Mouse (Mus musculus): ENCODE measurements at regions not wholly inside any gene's neighbourhood (a gene's known extent, or its start where the extent isn't known, plus 50 kb on each side); places are given as distances from the start of the nearest gene placed in this dataset.

GRCm38 (mm10) chr12:65513070-65513469 lies 287.8 kb downstream of the Wdr20rt start:
- H3K27me3 ChIP-seq (ENCODE audit: insufficient read depth, poor library complexity, severe bottlenecking), result no peaks in the 10 kb centered on the region
- H3K27ac ChIP-seq, result no peak overlapping the region
- H3K4me3 ChIP-seq, result no peak overlapping the region
- peak; percentile 3 for DNase-seq (ENCODE audit: low spot score)
- no peaks in the 10 kb centered on the region for H3K36me3 ChIP-seq
- peaks cover 6% of the 10 kb centered on the region; the same call in 1 of the 2 replicates for H3K9me3 ChIP-seq
- 59% methylated on average over 1 of the region's 1 CpGs for WGBS
- H3K4me1 ChIP-seq (replicated peaks), result no peaks in the 10 kb centered on the region

DNA sequence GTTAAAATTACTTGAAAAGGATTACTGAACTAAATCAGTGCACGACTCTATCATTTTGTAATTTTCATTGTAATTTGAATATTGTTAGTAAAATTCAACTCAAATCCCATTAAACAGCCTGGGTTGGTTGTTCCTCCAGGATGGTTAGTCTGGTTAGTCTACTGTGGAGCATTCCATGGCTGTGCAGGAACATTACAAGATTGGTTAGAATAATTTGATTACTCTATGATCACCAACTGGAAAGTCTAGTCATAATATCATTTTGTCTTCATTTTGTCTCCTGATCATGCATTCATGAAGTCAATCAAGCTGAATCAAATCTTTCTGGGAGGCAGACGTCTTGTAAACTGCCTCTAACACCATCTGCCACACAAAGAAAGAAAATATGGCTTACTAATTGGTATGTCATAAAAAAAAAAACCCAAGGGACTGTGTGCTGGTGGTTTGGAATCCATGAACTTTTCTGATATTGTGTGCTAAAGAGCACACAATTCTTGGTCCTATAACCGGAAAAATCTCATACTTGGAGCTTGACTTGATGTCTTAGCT lies 308.9 kb downstream of the Wdr20rt start:
- DNase-seq (ENCODE audit: low spot score), result no peak
- H3K9me3 ChIP-seq, result no peaks in the 10 kb centered on the region
- no peaks in the 10 kb centered on the region for H3K4me1 ChIP-seq (replicated peaks)
- H3K4me3 ChIP-seq, result no peak overlapping the region
- H3K36me3 ChIP-seq, result no peaks in the 10 kb centered on the region
- 80% methylated on average over 3 of the region's 3 CpGs for WGBS
- H3K27ac ChIP-seq, result no peak overlapping the region
- no peaks in the 10 kb centered on the region for H3K27me3 ChIP-seq (ENCODE audit: insufficient read depth, poor library complexity, severe bottlenecking)

DNA sequence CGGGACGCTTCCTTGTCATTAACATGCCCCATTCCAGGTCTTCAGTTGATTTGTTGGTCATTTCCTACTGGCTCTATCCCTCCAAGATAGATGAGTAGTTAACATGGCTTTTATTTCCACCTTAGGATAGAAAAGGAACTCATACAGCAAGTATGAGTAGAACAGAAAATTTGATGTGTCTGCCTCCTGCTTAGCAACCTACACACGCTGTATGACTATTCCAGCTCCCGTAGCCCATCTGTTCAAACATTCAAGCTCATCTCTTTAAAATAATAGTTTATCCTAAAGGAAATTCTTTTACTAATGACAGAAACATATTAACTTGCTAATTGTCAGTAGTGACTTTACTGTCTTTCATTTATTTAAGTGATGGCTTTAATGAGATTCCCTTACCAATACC lies 323.0 kb downstream of the Wdr20rt start:
- WGBS, result 90% methylated on average over 4 of the region's 4 CpGs
- no peak for DNase-seq (ENCODE audit: low spot score)
- no peaks in the 10 kb centered on the region for H3K27me3 ChIP-seq (ENCODE audit: insufficient read depth, poor library complexity, severe bottlenecking)
- H3K36me3 ChIP-seq, result no peaks in the 10 kb centered on the region
- H3K27ac ChIP-seq, result no peak overlapping the region
- no peaks in the 10 kb centered on the region for H3K4me1 ChIP-seq (replicated peaks)
- no peak overlapping the region for H3K4me3 ChIP-seq
- H3K9me3 ChIP-seq, result no peaks in the 10 kb centered on the region

DNA sequence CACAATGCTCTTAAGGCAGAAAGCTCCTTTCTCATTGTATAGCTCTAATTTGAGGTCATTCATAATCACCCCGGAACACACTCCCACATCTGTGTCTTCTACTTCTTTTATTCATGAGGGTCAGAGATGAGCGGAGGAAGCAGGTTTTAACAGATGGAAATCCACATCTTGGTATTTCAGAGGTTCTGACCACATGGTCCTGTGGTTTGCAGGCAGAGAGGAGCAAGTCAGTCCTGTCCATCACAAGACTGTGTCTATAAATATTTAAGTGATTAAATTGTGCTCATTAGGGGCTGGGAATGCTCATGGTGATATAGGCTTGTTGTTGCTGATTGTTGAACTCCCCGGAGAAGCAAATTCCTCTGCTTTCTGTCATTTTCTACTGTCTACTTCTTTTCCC lies 326.9 kb downstream of the Wdr20rt start:
- no peaks in the 10 kb centered on the region for H3K36me3 ChIP-seq
- whole genome bisulfite sequencing, result 71% methylated on average over 3 of the region's 3 CpGs
- no peaks in the 10 kb centered on the region for H3K9me3 ChIP-seq
- no peak overlapping the region for H3K4me3 ChIP-seq
- no peak overlapping the region for H3K27ac ChIP-seq
- no peaks in the 10 kb centered on the region for H3K27me3 ChIP-seq (ENCODE audit: insufficient read depth, poor library complexity, severe bottlenecking)
- H3K4me1 ChIP-seq (replicated peaks), result no peaks in the 10 kb centered on the region
- DNase-seq (ENCODE audit: low spot score), result no peak

- no peak for DNase-seq (ENCODE audit: low spot score)
- Histone ChIP-seq H3K4me3 (no peak overlapping the region), H3K9me3 (no peaks in the 10 kb centered on the region), H3K36me3 (no peaks in the 10 kb centered on the region), H3K27ac (no peak overlapping the region), H3K27me3 (ENCODE audit: insufficient read depth, poor library complexity, severe bottlenecking) (no peaks in the 10 kb centered on the region), H3K4me1 (replicated peaks) (no peaks in the 10 kb centered on the region)
- 89% methylated on average over 6 of the region's 6 CpGs for WGBS
Observed at GRCm38 (mm10) chr12:65559036-65559435, 333.7 kb downstream of the Wdr20rt start.

DNA sequence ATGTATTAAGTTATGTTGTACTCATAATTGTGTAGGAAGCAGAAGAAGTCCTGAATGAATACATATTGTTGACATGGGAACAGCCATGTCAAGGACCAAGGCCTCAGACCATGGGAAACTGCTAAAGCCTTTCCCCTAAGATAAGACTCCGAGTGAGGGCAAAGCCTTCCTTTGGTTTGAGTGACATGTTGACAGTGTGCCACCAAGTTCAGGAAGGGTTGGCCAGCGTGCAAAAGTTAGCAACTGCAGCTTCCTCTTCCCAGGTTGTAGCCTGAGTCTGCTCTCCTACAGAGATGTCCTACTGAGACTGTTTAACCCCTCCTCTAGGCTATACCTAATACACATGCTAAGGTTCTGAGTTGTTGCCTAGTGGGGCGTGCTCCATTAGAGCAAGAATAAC lies 334.5 kb downstream of the Wdr20rt start:
- H3K27me3 ChIP-seq (ENCODE audit: insufficient read depth, poor library complexity, severe bottlenecking), result no peaks in the 10 kb centered on the region
- H3K4me3 ChIP-seq, result no peak overlapping the region
- no peak for DNase-seq (ENCODE audit: low spot score)
- H3K36me3 ChIP-seq, result no peaks in the 10 kb centered on the region
- no peaks in the 10 kb centered on the region for H3K9me3 ChIP-seq
- H3K4me1 ChIP-seq (replicated peaks), result no peaks in the 10 kb centered on the region
- WGBS, result 81% methylated on average over 3 of the region's 3 CpGs
- H3K27ac ChIP-seq, result no peak overlapping the region

- Histone ChIP-seq H3K9me3 (no peaks in the 10 kb centered on the region), H3K4me3 (no peak overlapping the region), H3K36me3 (no peaks in the 10 kb centered on the region), H3K27ac (no peak overlapping the region), H3K27me3 (ENCODE audit: insufficient read depth, poor library complexity, severe bottlenecking) (no peaks in the 10 kb centered on the region), H3K4me1 (replicated peaks) (no peaks in the 10 kb centered on the region)
- WGBS, result 88% methylated on average over 1 of the region's 1 CpGs
- DNase-seq (ENCODE audit: low spot score), result no peak
Observed at GRCm38 (mm10) chr12:65571633-65572032, 346.3 kb downstream of the Wdr20rt start.

- DNase-seq (ENCODE audit: low spot score), result no peak
- Histone ChIP-seq H3K27ac (no peak overlapping the region), H3K4me3 (no peak overlapping the region), H3K27me3 (ENCODE audit: insufficient read depth, poor library complexity, severe bottlenecking) (no peaks in the 10 kb centered on the region), H3K36me3 (no peaks in the 10 kb centered on the region), H3K4me1 (replicated peaks) (no peaks in the 10 kb centered on the region), H3K9me3 (no peaks in the 10 kb centered on the region)
- 33% methylated on average over 1 of the region's 1 CpGs for WGBS
Observed at GRCm38 (mm10) chr12:65593559-65593958, 368.2 kb downstream of the Wdr20rt start.

DNA sequence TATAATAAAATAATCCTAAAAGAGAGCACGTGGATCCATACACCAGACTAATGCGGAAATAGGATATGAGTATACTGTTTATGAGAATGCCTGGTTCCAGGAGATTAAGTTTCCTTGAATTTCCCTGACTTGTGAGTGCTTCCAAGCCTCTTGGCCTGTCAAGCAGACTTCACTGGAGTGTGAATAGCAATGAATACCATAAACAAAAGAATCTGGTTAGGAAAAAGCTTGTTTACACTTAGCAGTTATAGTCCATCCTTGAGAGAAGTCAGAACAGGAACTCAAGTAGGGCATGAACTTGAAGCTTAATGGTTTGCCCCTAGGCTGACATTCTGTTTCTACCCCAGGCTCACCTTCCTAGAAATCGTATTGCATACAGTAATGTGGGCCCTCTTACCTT lies 368.8 kb downstream of the Wdr20rt start:
- 89% methylated on average over 3 of the region's 3 CpGs for WGBS
- Histone ChIP-seq H3K9me3 (no peaks in the 10 kb centered on the region), H3K36me3 (no peaks in the 10 kb centered on the region)

DNA sequence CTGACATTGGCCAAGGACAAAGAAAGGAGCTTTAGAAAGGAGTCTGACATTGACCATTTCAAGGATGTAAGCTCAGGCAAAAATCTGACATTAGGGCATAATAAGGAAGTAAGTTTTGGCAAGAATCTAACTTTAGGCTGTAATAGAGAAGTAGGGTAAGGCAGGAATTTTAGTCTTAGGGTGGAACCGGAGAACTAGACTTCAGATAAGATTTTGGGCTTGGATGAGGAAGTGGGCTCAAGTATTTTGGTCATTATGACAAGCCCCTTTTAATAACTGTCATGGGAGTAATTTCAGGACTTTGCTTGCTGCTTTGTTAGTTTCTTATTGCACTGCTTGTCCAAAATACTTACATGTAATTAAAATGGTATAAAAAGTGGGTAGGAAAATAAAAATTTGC lies 418.9 kb downstream of the Wdr20rt start:
- WGBS, result 93% methylated on average over 1 of the region's 1 CpGs
- H3K27ac ChIP-seq, result no peak overlapping the region
- no peaks in the 10 kb centered on the region for H3K27me3 ChIP-seq (ENCODE audit: insufficient read depth, poor library complexity, severe bottlenecking)
- H3K36me3 ChIP-seq, result no peaks in the 10 kb centered on the region
- H3K9me3 ChIP-seq, result no peaks in the 10 kb centered on the region
- DNase-seq (ENCODE audit: low spot score), result no peak
- no peaks in the 10 kb centered on the region for H3K4me1 ChIP-seq (replicated peaks)
- no peak overlapping the region for H3K4me3 ChIP-seq

More for the DNA sequence above, 368.8 kb downstream of the Wdr20rt start:
- Histone ChIP-seq H3K4me1 (replicated peaks) (no peaks in the 10 kb centered on the region), H3K27ac (no peak overlapping the region), H3K27me3 (ENCODE audit: insufficient read depth, poor library complexity, severe bottlenecking) (no peaks in the 10 kb centered on the region), H3K4me3 (no peak overlapping the region)
- no peak for DNase-seq (ENCODE audit: low spot score)

- no peak overlapping the region for H3K27ac ChIP-seq
Observed at GRCm38 (mm10) chr12:65656772-65657171, 431.5 kb downstream of the Wdr20rt start.

DNA sequence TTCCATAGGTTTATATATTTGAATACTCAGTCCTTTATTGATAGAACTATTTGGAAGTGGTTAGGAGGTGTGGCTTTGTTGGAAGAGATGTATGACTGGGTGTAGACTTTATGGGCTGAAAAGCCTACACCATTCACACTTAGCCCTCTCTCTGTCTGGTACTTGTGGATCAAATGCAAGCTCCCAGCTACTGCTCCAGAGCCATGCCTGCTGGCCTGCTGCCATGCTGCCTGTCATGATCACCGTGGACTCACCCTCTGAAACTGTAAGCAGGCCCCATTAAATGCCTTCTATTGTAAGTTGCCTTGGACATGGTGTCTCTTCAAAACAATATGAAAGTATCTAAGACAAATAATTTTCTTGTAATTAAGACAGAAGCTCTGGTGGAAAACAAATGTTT lies 446.4 kb downstream of the Wdr20rt start:
- Histone ChIP-seq H3K4me1 (replicated peaks) (no peaks in the 10 kb centered on the region), H3K4me3 (no peak overlapping the region), H3K36me3 (no peaks in the 10 kb centered on the region), H3K27me3 (ENCODE audit: insufficient read depth, poor library complexity, severe bottlenecking) (no peaks in the 10 kb centered on the region), H3K9me3 (no peaks in the 10 kb centered on the region), H3K27ac (no peak overlapping the region)
- 80% methylated on average over 1 of the region's 1 CpGs for WGBS
- DNase-seq (ENCODE audit: low spot score), result no peak

More at GRCm38 (mm10) chr12:65656772-65657171, 431.5 kb downstream of the Wdr20rt start:
- WGBS, result 91% methylated on average over 1 of the region's 1 CpGs
- Histone ChIP-seq H3K27me3 (ENCODE audit: insufficient read depth, poor library complexity, severe bottlenecking) (no peaks in the 10 kb centered on the region), H3K4me3 (no peak overlapping the region), H3K9me3 (no peaks in the 10 kb centered on the region), H3K4me1 (replicated peaks) (no peaks in the 10 kb centered on the region), H3K36me3 (no peaks in the 10 kb centered on the region)
- no peak for DNase-seq (ENCODE audit: low spot score)

GRCm38 (mm10) chr12:65673193-65673592 lies 447.9 kb downstream of the Wdr20rt start:
- WGBS, result 90% methylated on average over 2 of the region's 2 CpGs
- no peaks in the 10 kb centered on the region for H3K9me3 ChIP-seq
- no peak overlapping the region for H3K4me3 ChIP-seq
- no peaks in the 10 kb centered on the region for H3K36me3 ChIP-seq
- no peaks in the 10 kb centered on the region for H3K27me3 ChIP-seq (ENCODE audit: insufficient read depth, poor library complexity, severe bottlenecking)
- no peak for DNase-seq (ENCODE audit: low spot score)
- H3K27ac ChIP-seq, result no peak overlapping the region
- no peaks in the 10 kb centered on the region for H3K4me1 ChIP-seq (replicated peaks)

All from hindbrain, embryonic 10.5 days (tissue).